Mouse (Mus musculus) layer of hippocampus, adult 8-10 months (tissue): ENCODE data around the gene Marc1. TPM values are rescaled to one million over a fixed set of nuclear protein-coding genes. Genes with fewer than 3 reads are reported as not detected.

ENCODE experiments used
- DNase-seq, 2 experiments: peaks; one replicate each; pipeline ENCODE4 v3.0.0; 2022; ENCODE audit warnings: low spot score in 2 of 2
- microRNA-seq, 2 experiments: library from miRNA; unstranded; fragments of <30 nt; microRNA quantifications; one replicate each; pipeline ENCODE4 v1.2.0; 2022
- total RNA-seq, 4 experiments: library from RNA; stranded (reverse); gene quantifications; 2 replicates each; pipeline ENCODE4 v1.2.4; 2022

Marc1 gene
- total RNA-seq, 4 experiments from 2014 or later, result 0.19 TPM; not detected in 3

DNA sequence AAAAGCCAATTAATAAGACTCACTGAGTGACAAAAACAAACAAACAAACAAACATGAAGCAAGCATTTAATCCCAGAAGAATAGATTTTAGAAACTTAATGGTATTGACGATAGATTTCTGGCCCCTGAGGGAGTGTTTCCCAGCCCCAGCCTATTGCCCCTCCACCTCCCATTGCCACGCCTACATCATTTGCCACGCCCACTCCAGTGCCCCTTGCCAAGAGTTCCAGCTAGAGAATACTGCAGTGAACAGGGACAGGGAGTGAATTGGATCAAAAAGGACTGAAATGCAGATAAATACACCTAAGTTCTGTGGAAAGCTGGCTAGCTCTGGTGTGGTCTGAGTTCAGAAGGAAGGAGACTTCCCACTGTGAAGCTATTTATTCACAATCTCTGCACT is 47.2 kb downstream of the Marc1 start:
- DNase-seq, result no peak

DNA sequence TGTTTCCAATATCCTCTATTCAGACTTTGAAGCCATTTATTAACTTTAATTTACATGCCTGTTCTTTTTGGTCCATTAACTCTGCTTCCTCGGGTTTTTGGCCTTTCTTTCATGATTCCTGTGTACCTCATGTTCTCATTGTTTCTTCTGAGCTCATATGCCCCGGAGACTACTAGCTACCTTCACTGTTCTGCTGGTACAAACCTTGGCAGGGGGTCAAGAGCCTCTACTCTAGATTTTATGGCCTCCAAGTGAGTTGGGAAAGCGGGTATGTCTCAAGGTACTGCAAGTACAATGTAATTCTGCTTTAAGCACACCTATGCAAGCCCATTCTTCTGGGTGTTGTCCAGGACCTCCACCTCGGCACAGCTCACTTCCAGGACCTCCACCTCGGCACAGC is 48.2 kb downstream of the Marc1 start:
- no peak for DNase-seq

DNA sequence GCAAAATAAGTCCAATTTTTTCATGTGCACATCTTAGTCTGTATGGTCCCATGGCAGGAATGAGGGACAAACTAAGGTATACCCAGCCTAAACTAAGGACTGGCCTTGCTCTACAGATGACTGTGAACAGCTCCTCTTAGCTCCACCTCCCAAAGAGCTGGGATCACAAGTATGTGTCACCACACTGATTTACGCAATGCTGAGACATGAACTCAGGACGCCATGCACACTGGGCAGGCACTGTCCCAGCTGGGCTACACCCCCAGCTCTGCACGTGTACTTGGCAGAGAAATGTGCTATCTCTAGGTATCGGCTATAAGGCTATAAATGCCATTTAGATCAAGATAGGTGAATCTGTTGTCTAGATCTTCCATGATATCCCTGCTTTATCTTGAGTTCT is 49.1 kb downstream of the Marc1 start:
- DNase-seq, result no peak

DNA sequence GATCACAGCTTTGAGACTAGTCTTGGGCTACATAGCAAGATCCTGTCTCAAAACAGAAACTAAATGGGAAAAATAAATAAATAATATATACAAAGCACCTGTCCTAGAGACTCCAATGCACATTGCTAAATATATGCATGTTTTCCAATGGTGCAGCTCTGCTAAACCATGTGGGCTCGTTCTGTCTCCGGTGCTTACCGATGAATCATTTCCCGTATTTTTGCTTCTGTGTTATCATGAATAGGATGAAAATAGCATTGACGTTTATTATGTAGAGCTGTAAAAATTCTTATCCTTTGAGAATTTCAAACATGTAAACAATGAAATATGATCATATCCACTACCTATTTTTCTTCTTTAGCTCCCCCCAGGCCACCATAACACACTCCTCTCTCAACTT is 58.4 kb downstream of the Marc1 start:
- no peak for DNase-seq

DNA sequence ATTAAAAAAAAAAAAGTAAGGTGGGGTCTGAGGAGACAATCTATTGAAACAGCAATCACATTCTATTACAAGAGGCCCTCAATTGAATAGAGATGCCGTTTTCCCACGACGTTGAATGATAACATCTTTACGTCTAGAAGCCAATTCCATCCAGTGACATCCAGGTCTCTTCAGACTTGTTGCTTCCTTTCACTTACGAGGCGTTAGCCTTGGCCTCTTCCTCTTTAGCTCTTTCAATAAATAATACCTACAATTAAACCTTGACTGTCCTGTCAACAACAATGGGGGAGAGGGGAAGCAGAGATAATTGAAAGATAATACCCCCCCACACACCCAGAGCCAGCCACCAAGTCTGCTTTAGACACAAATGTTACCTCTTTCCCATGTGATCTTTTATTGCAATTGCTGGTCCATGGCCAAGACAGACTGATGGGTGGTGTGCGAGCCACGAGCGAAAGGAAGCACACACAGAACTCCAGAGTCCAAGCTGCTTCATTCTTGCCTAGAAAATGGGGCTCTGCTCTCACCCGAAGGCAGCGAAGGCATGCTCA is 60.9 kb downstream of the Marc1 start:
- no peak for DNase-seq

DNA sequence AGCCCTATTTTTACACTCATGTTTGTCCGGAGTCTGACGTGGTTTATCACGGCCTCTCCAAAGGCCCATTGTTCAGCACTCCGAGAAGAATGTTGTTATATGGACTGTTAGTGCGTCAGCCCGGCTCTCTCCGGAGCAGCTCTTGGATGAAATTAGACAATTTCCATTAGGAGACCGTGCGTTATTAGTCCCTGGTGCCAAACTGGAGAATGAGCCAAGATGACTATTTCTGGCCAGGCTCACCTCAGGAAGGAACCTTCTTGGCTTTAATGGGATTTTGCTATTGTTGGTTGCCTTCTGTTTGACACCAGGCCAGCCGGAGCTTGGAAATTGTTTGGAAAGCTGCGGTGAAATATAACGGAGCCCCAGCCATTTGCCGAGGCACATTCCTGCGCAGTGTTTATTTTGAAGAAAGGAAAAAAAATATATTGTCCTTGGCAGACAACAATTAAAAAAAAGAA is 62.4 kb downstream of the Marc1 start:
- DNase-seq, result no peak

DNA sequence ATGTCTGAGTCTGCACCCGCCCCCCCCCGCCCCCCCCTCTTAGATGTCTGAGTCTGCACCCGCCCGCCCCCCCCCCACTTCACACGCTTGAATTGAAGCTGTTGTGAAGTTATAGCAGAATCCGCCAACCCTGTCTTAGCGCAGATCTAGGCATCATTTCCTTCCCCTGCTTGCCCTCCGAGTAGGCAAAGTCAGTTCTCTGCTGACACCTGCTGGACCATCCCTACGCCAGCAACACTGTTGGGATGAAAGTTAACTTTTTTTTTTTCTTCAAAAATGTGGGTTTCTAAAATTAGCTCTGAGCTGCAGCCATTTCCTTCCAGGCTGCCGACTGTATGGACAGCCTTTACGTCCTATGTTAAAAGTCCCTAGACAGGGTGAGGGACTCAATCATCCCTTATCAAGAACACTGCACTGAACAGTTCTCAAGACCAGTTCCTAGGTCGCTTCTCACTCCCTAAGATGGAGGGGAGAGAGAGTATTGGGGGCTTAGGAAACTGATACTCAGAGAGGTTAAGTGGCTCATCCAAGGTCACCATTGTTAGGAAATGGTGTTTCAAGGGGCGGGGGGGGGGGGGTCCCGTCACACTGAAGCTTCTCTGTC is 73.1 kb downstream of the Marc1 start:
- no peak for DNase-seq

DNA sequence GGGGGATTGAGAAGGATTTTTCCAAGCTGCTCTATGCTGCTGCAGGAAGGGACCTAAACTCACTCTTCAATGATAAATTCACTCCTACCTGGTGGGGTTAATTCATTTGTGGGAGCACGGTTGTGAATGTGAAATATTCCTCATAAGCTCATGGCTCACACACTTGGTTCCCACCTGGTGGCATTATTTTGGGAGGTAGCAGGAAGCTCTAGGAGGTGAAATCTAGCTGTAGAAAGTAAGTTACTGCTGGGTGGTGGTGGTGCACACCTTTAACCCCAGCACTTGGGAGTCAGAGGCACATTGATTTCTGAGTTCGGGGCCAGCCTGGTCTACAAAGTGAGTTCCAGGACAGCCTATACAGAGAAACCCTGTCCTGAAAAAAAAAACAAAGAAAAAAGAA is 73.9 kb downstream of the Marc1 start:
- DNase-seq, result no peak

Small RNA genes within 50 kb of the gene (microRNA-seq; reads per million reads assigned to microRNA genes)
- gene Mir1981, result 339 to 386 reads per million in 2 experiments

Other genes with a start within 250 kb of the Marc1 start
- 1 to 10 TPM in 2 of 4 experiments, under 1 TPM in 2; 0.76 to 4.5 (median 1.9) TPM for gene Hlx, start 78.7 kb downstream of the Marc1 start, total RNA-seq
- 100 to 1,000 TPM; 104 to 131 (median 119) TPM for gene Marc2, start 35.1 kb upstream of the Marc1 start, total RNA-seq
- gene C130074G19Rik, start 71.9 kb upstream of the Marc1 start, total RNA-seq, result 1 to 10 TPM; 7.2 to 8.9 (median 8.4) TPM
- gene Mark1, start 188.3 kb upstream of the Marc1 start, total RNA-seq, result 10 to 100 TPM; 43.3 to 56.9 (median 47.9) TPM